Mouse (Mus musculus): ENCODE results near the gene Ranbp17.

DNA sequence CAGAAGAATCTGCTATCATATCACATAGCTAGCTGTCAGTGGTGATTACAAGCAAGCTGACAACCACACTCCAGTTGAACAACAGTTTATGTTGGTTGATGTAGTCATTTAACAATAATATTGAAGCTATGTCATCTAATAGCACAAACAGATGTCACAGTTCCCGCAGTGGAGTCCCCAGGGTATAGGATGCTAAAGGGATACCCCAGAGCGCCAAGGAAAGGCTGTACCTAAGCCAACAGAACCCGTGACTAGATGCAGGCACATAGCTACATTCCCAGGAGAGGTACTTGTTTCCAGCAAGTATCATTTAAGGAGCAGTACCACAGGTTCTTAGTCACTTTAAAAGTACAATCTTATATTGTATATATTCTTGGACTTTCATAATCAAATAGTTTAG lies 119.5 kb downstream of the Ranbp17 start:
- TF ChIP-seq CTCF (IDR thresholded peaks at IDR 0.05; ENCODE audit: insufficient read depth, low read depth, low read length) (no peak), POLR2A (IDR thresholded peaks at IDR 0.05; ENCODE audit: insufficient read depth, low read depth, low read length) (no peak)
